Mouse (Mus musculus) lung, embryonic 14.5 days (tissue): ENCODE results near the gene Lix1. TPM values are rescaled to one million over a fixed set of nuclear protein-coding genes. Genes with fewer than 3 reads are reported as not detected.

Experiments
- ATAC-seq: fragments of 200-750 bp; cut with Nextera tagmentation; 2 replicates; pipeline ENCODE4 v1.8.0; 2017; ENCODE audit warnings: mild to moderate bottlenecking, moderate TSS enrichment, moderate library complexity; ENCODE audit not compliant: insufficient read depth
- DNase-seq: peaks from one replicate; pipeline ENCODE4 v3.0.0-alpha.2; 2015
- H3K27ac ChIP-seq: fragments of 300-500 bp; sonication (generic); 2 replicates; pipeline ENCODE4 v1.5.1; 2014; ENCODE audit warnings: low read depth, mild to moderate bottlenecking, moderate library complexity
- H3K27me3 ChIP-seq: fragments of 300-500 bp; sonication (generic); 2 replicates; pipeline ENCODE4 v1.6.1; 2014; ENCODE audit warnings: low read length, control low read depth; ENCODE audit not compliant: insufficient read depth
- H3K36me3 ChIP-seq: fragments of 300-500 bp; sonication (generic); 2 replicates; pipeline ENCODE4 v1.6.1; 2014; ENCODE audit warnings: control low read depth; ENCODE audit not compliant: insufficient read depth
- H3K4me1 ChIP-seq: fragments of 300-500 bp; sonication (generic); 2 replicates; pipeline ENCODE4 v1.6.1; 2014; ENCODE audit warnings: antibody characterized with exemption, control low read depth; ENCODE audit not compliant: insufficient read depth
- H3K4me2 ChIP-seq: fragments of 300-500 bp; sonication (generic); 2 replicates; pipeline ENCODE4 v1.6.1; 2014; ENCODE audit warnings: mild to moderate bottlenecking
- H3K4me3 ChIP-seq: fragments of 300-500 bp; sonication (generic); 2 replicates; pipeline ENCODE4 v1.5.1; 2014; ENCODE audit warnings: low read depth, low read length
- H3K9ac ChIP-seq: fragments of 300-500 bp; sonication (generic); 2 replicates; pipeline ENCODE4 v1.6.1; 2014
- H3K9me3 ChIP-seq: fragments of 300-500 bp; sonication (generic); 2 replicates; pipeline ENCODE4 v1.6.1; 2016; ENCODE audit warnings: low read depth, low read length, control low read depth
- CTCF ChIP-seq: IDR thresholded peaks from 2 replicates; pipeline ENCODE4 v1.5.1; 2016; ENCODE audit warnings: antibody characterized with exemption, low read depth
- WGBS: fragments of 180-500 bp; shearing (Covaris S2); extraction: QIAGEN DNeasy Blood & Tissue Kit; methylation state at CpG from one replicate; pipeline ENCODE4 v1.1.7; 2014; 5-methylcytosine and 5-hydroxymethylcytosine counted together
- polyA plus RNA-seq: library from polyadenylated mRNA; unstranded; fragments of >200 nt; fragmentation: Nextera tagmentation; extraction: Ambion mirVana; gene quantifications from 2 replicates; pipeline ENCODE4 v1.2.1, GENCODE M21; 2014

The Lix1 gene
- polyA plus RNA-seq, 1 experiment from 2014 or later, result 0.26 TPM

- no peaks in the 10 kb centered on the region for H3K36me3 ChIP-seq
- no peaks in the 10 kb centered on the region for H3K27me3 ChIP-seq
- no peaks in the 10 kb centered on the region for H3K4me1 ChIP-seq
- no peak for DNase-seq
- H3K9me3 ChIP-seq, result no peaks in the 10 kb centered on the region
- no peak for ATAC-seq
- no peak for TF ChIP-seq CTCF
- no peak overlapping the region for H3K27ac ChIP-seq
- H3K4me3 ChIP-seq, result no peak overlapping the region
- 84% methylated on average over 7 of the region's 7 CpGs for WGBS
- no peak overlapping the region for H3K4me2 ChIP-seq
- H3K9ac ChIP-seq, result no peak overlapping the region
Measured at GRCm38 (mm10) chr17:17496730-17497129, 94.3 kb downstream of the Lix1 start.

DNA sequence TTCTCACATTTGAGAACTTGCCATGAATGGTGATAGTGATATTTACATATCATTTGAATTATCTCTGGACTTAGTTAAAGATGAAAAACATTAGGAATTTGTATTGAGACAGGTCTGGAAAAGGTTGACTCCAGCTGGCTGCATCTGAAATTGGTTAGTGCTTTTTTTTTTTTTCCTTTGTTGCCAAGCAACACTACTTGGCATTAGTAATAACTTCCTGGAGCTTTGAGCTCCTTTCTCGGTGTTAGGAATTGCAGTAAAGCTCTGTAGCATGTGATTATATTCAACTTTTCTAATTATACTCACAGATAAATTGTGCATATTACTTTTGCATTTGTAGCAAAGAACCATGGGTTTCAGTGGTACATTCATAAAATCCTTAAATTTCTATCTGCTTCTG is 96.4 kb downstream of the Lix1 start:
- ATAC-seq (no peak), DNase-seq (no peak)
- Histone ChIP-seq H3K27ac (no peak overlapping the region), H3K27me3 (no peaks in the 10 kb centered on the region), H3K36me3 (no peaks in the 10 kb centered on the region), H3K4me2 (no peak overlapping the region), H3K4me3 (no peak overlapping the region), H3K9me3 (no peaks in the 10 kb centered on the region), H3K9ac (no peak overlapping the region), H3K4me1 (no peaks in the 10 kb centered on the region)
- TF ChIP-seq CTCF, result no peak
- 30% methylated on average over 1 of the region's 1 CpGs for WGBS

DNA sequence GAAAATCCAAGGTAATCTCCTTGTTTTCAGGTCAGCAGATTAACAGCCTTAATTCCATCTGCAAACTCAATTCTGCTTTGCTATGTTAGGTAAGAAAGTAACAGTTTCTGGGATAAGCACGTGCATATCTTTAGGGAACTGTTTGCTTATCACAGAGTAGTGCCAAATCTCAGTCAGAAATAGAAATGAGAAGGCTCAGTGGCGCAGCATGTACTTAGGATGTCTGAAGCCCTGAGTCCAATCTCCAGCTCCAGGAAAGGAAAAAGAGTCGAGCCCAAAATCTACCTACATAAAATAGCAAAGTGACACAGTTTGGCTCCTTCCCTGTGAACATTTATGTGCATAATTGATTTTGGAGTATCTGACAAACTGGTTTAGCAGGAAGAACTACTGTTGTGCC is 96.8 kb downstream of the Lix1 start:
- H3K4me1 ChIP-seq, result no peaks in the 10 kb centered on the region
- H3K36me3 ChIP-seq, result no peaks in the 10 kb centered on the region
- no peak overlapping the region for H3K9ac ChIP-seq
- no peak overlapping the region for H3K4me2 ChIP-seq
- H3K9me3 ChIP-seq, result no peaks in the 10 kb centered on the region
- DNase-seq (no peak), ATAC-seq (no peak)
- WGBS, result 60% methylated on average over 3 of the region's 3 CpGs
- H3K27ac ChIP-seq, result no peak overlapping the region
- TF ChIP-seq CTCF, result no peak
- H3K27me3 ChIP-seq, result no peaks in the 10 kb centered on the region
- no peak overlapping the region for H3K4me3 ChIP-seq

GRCm38 (mm10) chr17:17506677-17507076 is 104.2 kb downstream of the Lix1 start:
- no peak overlapping the region for H3K4me3 ChIP-seq
- no peaks in the 10 kb centered on the region for H3K9me3 ChIP-seq
- DNase-seq, result no peak
- H3K36me3 ChIP-seq, result no peaks in the 10 kb centered on the region
- no peaks in the 10 kb centered on the region for H3K27me3 ChIP-seq
- H3K9ac ChIP-seq, result no peak overlapping the region
- no peak for TF ChIP-seq CTCF
- no peak for ATAC-seq
- H3K4me2 ChIP-seq, result no peak overlapping the region
- WGBS, result 86% methylated on average over 10 of the region's 10 CpGs
- H3K27ac ChIP-seq, result no peak overlapping the region
- no peaks in the 10 kb centered on the region for H3K4me1 ChIP-seq

Other genes starting within 250 kb of the Lix1 start
- 26.8 and 29.3 TPM in 2 replicates for gene Riok2, start 28.4 kb upstream of the Lix1 start, polyA plus RNA-seq
- 6.7 and 8.4 TPM in 2 replicates for gene Lnpep, start 222.4 kb downstream of the Lix1 start, polyA plus RNA-seq